Mouse (Mus musculus) heart, embryonic 12.5 days (tissue): ENCODE measurements around the gene Gm6356. TPM values are rescaled to one million over a fixed set of nuclear protein-coding genes. Genes with fewer than 3 reads are reported as not detected.
"Not testable (repeated sequence)": the region's sequence is repeated elsewhere in the genome, so short reads cannot be mapped to it uniquely, and the experiment has no call there.

Experiments
- ATAC-seq: fragments of 200-750 bp; cut with Nextera tagmentation; 2 replicates; pipeline ENCODE4 v1.8.0; 2017; ENCODE audit warnings: moderate TSS enrichment, moderate library complexity; ENCODE audit not compliant: insufficient number of reproducible peaks, low FRiP score
- H3K27ac ChIP-seq: fragments of 300-500 bp; sonication (generic); 2 replicates; pipeline ENCODE4 v1.5.1; 2016; ENCODE audit warnings: mild to moderate bottlenecking, moderate library complexity; ENCODE audit not compliant: poor library complexity, severe bottlenecking
- H3K27me3 ChIP-seq: fragments of 300-500 bp; sonication (generic); replicated peaks from 2 replicates; pipeline ENCODE4 v1.6.1; 2016; ENCODE audit warnings: mild to moderate bottlenecking, moderate library complexity
- H3K36me3 ChIP-seq: fragments of 300-500 bp; sonication (generic); 2 replicates; pipeline ENCODE4 v1.6.1; 2016; ENCODE audit warnings: mild to moderate bottlenecking, moderate library complexity
- H3K4me1 ChIP-seq: fragments of 300-500 bp; sonication (generic); replicated peaks from 2 replicates; pipeline ENCODE4 v1.6.1; 2016; ENCODE audit warnings: mild to moderate bottlenecking
- H3K4me2 ChIP-seq: fragments of 300-500 bp; sonication (generic); 2 replicates; pipeline ENCODE4 v1.6.1; 2016; ENCODE audit warnings: mild to moderate bottlenecking, moderate library complexity
- H3K4me3 ChIP-seq: fragments of 300-500 bp; sonication (generic); 2 replicates; pipeline ENCODE4 v1.5.1; 2016; ENCODE audit warnings: mild to moderate bottlenecking
- H3K9ac ChIP-seq: fragments of 300-500 bp; sonication (generic); 2 replicates; pipeline ENCODE4 v1.6.1; 2016; ENCODE audit warnings: mild to moderate bottlenecking, moderate library complexity
- H3K9me3 ChIP-seq: fragments of 300-500 bp; sonication (generic); replicated peaks from 2 replicates; pipeline ENCODE4 v1.6.1; 2016; ENCODE audit warnings: mild to moderate bottlenecking, moderate library complexity
- WGBS: fragments of 180-500 bp; shearing (Covaris S2); methylation state at CpG from one replicate; pipeline ENCODE4 v1.1.7; 2016; 5-methylcytosine and 5-hydroxymethylcytosine counted together
- polyA plus RNA-seq: library from polyadenylated mRNA; unstranded; fragments of >200 nt; fragmentation: Nextera tagmentation; extraction: Ambion mirVana; gene quantifications from 2 replicates; pipeline ENCODE4 v1.2.1, GENCODE M21; 2016

Gene Gm6356
- not detected in 2 replicates for polyA plus RNA-seq

DNA sequence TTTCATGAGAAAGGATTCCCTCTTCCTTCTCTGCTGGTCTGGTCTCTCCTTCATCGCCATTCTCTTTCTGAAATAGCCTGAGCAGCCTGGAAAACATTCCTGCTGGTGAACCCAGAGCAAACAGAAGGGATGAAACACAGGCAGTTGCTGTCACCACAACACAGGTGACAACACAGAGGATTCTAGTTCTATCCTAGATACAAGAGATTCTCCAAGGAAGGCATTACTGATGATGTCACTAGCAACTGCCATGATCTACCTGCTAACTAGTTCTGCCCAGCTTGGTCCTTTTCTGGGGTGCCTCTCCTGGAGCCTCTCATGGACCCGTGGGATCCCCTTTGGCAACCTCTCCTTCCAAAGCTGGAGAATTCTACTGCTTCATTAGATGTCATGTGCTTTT lies at the start of gene Gm6356:
Gm6356 (minus strand) TSS at position 101 of the 400 bp plus-strand sequence.
- H3K9ac ChIP-seq, H3K36me3 ChIP-seq, H3K4me3 ChIP-seq, ATAC-seq, H3K27ac ChIP-seq, H3K27me3 ChIP-seq, H3K4me1 ChIP-seq, H3K4me2 ChIP-seq, H3K9me3 ChIP-seq: not testable (repeated sequence)
- 32% methylated on average over 1 of the region's 2 CpGs for WGBS

Other genes starting within 250 kb of the Gm6356 start
- 11.7 and 12.6 TPM in 2 replicates for gene Gm3636, start 231.5 kb downstream of the Gm6356 start, polyA plus RNA-seq
- not detected in 2 replicates for gene Gm8362, start 199.4 kb downstream of the Gm6356 start, polyA plus RNA-seq
- not detected in 2 replicates for gene Gm3642, start 133.5 kb downstream of the Gm6356 start, polyA plus RNA-seq
- 0.86 and 1.3 TPM in 2 replicates for gene Gm3667, start 83.9 kb downstream of the Gm6356 start, polyA plus RNA-seq
- 0.13 TPM in 1 of 2 replicates, not detected in the other for gene Gm10406, start 53.6 kb upstream of the Gm6356 start, polyA plus RNA-seq
- not detected in 2 replicates for gene Gm3685, start 71.2 kb upstream of the Gm6356 start, polyA plus RNA-seq
- gene Gm3696, start 126.8 kb upstream of the Gm6356 start, polyA plus RNA-seq = 1.2 and 1.4 TPM in 2 replicates
- not detected in 2 replicates for gene Gm6676, start 151.6 kb upstream of the Gm6356 start, polyA plus RNA-seq
- gene Gm3512, start 200.7 kb upstream of the Gm6356 start, polyA plus RNA-seq = 3.4 and 4.1 TPM in 2 replicates
- not detected in 2 replicates for gene Gm16434, start 220.7 kb upstream of the Gm6356 start, polyA plus RNA-seq